ENCODE assay signal across 10 mouse cellular contexts in genomic region chr17:66693676-66694304, GRCm38 (mm10).
DNase-seq lines count a peak whose midpoint lies in the region; ATAC-seq lines count a peak whose summit lies in the region.
"Had no signal": no experiment of that assay in that cellular context is flagged by ENCODE, and none has a peak within 500 bp of the region (broad histone marks: within the 10 kb centered on the region; RNA-seq: fewer than 3 reads in every experiment).

No protein-coding gene starts in this region.

- H3K4me2 ChIP-seq in heart, embryonic 12.5 days: peak overlapping the region; percentile 35
- H3K4me2 ChIP-seq in hindbrain, embryonic 11.5 days (replicated peaks; ENCODE audit: low read depth, low read length): peak overlapping the region; percentile 11; the same call in 1 of the 2 replicates
- H3K4me2 ChIP-seq in midbrain, embryonic 13.5 days (replicated peaks): peak overlapping the region; percentile 31

- DNase-seq in heart, postnatal 10 days: no peak
- DNase-seq in embryo, embryonic 10.5 days (ENCODE audit: low spot score): peak; percentile 48
- DNase-seq in hindbrain, embryonic 11.5 days (ENCODE audit: low spot score): peak; percentile 38
- no peak for DNase-seq in frontal cortex, postnatal 10 days (ENCODE audit: low spot score in 2 of 2)
- no peak for DNase-seq in spleen, postnatal 36 days (ENCODE audit: low spot score in 2 of 2)
- DNase-seq: right cerebral cortex, postnatal 14 days had no signal

- no peak for ATAC-seq in heart, embryonic 12.5 days (ENCODE audit: insufficient number of reproducible peaks, low FRiP score)
- peak; percentile 47; the same call in 1 of the 2 replicates for ATAC-seq in hindbrain, embryonic 11.5 days (ENCODE audit: low FRiP score)
- ATAC-seq in midbrain, embryonic 13.5 days: peak; percentile 87
- ATAC-seq in erythroid progenitor cell, adult 5-6 weeks (replicated peaks; ENCODE audit: low FRiP score, poor library complexity, severe bottlenecking): no peak
- ATAC-seq: Patski had no signal

- no peaks in the 10 kb centered on the region for H3K9me3 ChIP-seq in heart, embryonic 12.5 days (replicated peaks)
- H3K9me3 ChIP-seq in hindbrain, embryonic 11.5 days (ENCODE audit: control insufficient read depth, low read length): no peaks in the 10 kb centered on the region
- H3K9me3 ChIP-seq in midbrain, embryonic 13.5 days: no peaks in the 10 kb centered on the region

- H3K4me3 ChIP-seq in heart, embryonic 12.5 days: no peak overlapping the region
- H3K4me3 ChIP-seq in hindbrain, embryonic 11.5 days (ENCODE audit: low read depth, low read length): no peak overlapping the region
- H3K4me3 ChIP-seq in midbrain, embryonic 13.5 days (replicated peaks): no peak overlapping the region

- H3K27me3 ChIP-seq in heart, embryonic 12.5 days (replicated peaks): no peaks in the 10 kb centered on the region
- H3K27me3 ChIP-seq in hindbrain, embryonic 11.5 days (ENCODE audit: control insufficient read depth, insufficient read depth, low read length): no peaks in the 10 kb centered on the region
- H3K27me3 ChIP-seq in midbrain, embryonic 13.5 days: peaks cover 11% of the 10 kb centered on the region; the same call in 1 of the 2 replicates
- H3K27me3 ChIP-seq: Patski had no signal

- WGBS in heart, embryonic 12.5 days: 59% methylated on average over 21 of the region's 21 CpGs
- 48% methylated on average over 21 of the region's 21 CpGs for WGBS in hindbrain, embryonic 11.5 days
- WGBS in midbrain, embryonic 13.5 days: 17% methylated on average over 21 of the region's 21 CpGs

- intact Hi-C loops in heart, postnatal 10 days (cut with DNase I): no loop called here

- H3K36me3 ChIP-seq in heart, embryonic 12.5 days: no peaks in the 10 kb centered on the region; the same call in 1 of the 2 replicates
- H3K36me3 ChIP-seq in hindbrain, embryonic 11.5 days (ENCODE audit: control insufficient read depth, insufficient read depth, low read length): no peaks in the 10 kb centered on the region
- H3K36me3 ChIP-seq in midbrain, embryonic 13.5 days: no peaks in the 10 kb centered on the region

- peaks cover 13% of the 10 kb centered on the region for H3K4me1 ChIP-seq in heart, embryonic 12.5 days (replicated peaks)
- no peaks in the 10 kb centered on the region for H3K4me1 ChIP-seq in hindbrain, embryonic 11.5 days (replicated peaks; ENCODE audit: control insufficient read depth, insufficient read depth, low read length)
- peaks cover 36% of the 10 kb centered on the region for H3K4me1 ChIP-seq in midbrain, embryonic 13.5 days (replicated peaks)

- H3K9ac ChIP-seq in heart, embryonic 12.5 days: no peak overlapping the region
- H3K9ac ChIP-seq in hindbrain, embryonic 11.5 days (ENCODE audit: low read depth, low read length): 0 out of 2 replicates have a peak overlapping the region, but pooled peaks have one; percentile 20
- no peak overlapping the region for H3K9ac ChIP-seq in midbrain, embryonic 13.5 days (replicated peaks)

- H3K27ac ChIP-seq in heart, embryonic 12.5 days (ENCODE audit: poor library complexity, severe bottlenecking): peak overlapping the region; percentile 36; the same call in 1 of the 2 replicates
- H3K27ac ChIP-seq in hindbrain, embryonic 11.5 days (ENCODE audit: low read depth, low read length): 0 out of 2 replicates have a peak overlapping the region, but pooled peaks have one; percentile 17
- H3K27ac ChIP-seq in midbrain, embryonic 13.5 days: peak overlapping the region; percentile 62

Comparison
In these comparisons a context has a peak if more than half of its experiments do, and no peak if none do; other contexts are left out.
1. ATAC-seq: peak in hindbrain, embryonic 11.5 days (single experiment) and midbrain, embryonic 13.5 days (single experiment); none in heart, embryonic 12.5 days (single experiment) and erythroid progenitor cell, adult 5-6 weeks (single experiment).
2. DNase-seq: peak in embryo, embryonic 10.5 days (single experiment) and hindbrain, embryonic 11.5 days (single experiment); none in heart, postnatal 10 days (0 of 2), frontal cortex, postnatal 10 days (0 of 2) and spleen, postnatal 36 days (0 of 2).
3. Peak in every context shown above with its lines, with median percentiles within 50 percentile points of each other: H3K27ac ChIP-seq and H3K4me2 ChIP-seq.